ENCODE assay signal across 1 mouse cellular context in genomic region chr2:25257250-25257649, GRCm38 (mm10). TPM values are rescaled to one million over a fixed set of nuclear protein-coding genes. Genes with fewer than 3 reads are reported as not detected.
"Had no signal": no experiment of that assay in that cellular context is flagged by ENCODE, and none has a peak within 500 bp of the region (broad histone marks: within the 10 kb centered on the region; RNA-seq: fewer than 3 reads in every experiment).

No protein-coding gene starts in this region.

RNA-seq across cellular contexts. Expression of gene Cysrt1, which starts 15.0 kb away (rescaled TPM):
- polyA plus RNA-seq: spleen, adult 2 months had no signal
